Mouse (Mus musculus) stomach, embryonic 14.5 days (tissue): Measurements from ENCODE around the gene Wdr90. TPM values are rescaled to one million over a fixed set of nuclear protein-coding genes. Genes with fewer than 3 reads are reported as not detected.

Experiments
- ATAC-seq: fragments of 200-750 bp; cut with Nextera tagmentation; 2 replicates; pipeline ENCODE4 v1.8.0; 2017; ENCODE audit warnings: low read depth, moderate TSS enrichment; ENCODE audit not compliant: insufficient number of reproducible peaks, insufficient read depth, low FRiP score
- H3K27ac ChIP-seq: fragments of 300-500 bp; sonication (generic); 2 replicates; pipeline ENCODE4 v1.5.1; 2014; ENCODE audit warnings: mild to moderate bottlenecking, low read length, moderate library complexity, mixed read lengths
- H3K27me3 ChIP-seq: fragments of 300-500 bp; sonication (generic); 2 replicates; pipeline ENCODE4 v1.6.1; 2014; ENCODE audit warnings: low read length, control low read depth, mixed read lengths; ENCODE audit not compliant: control insufficient read depth, insufficient read depth
- H3K36me3 ChIP-seq: fragments of 300-500 bp; sonication (generic); 2 replicates; pipeline ENCODE4 v1.6.1; 2014; ENCODE audit warnings: mild to moderate bottlenecking, control low read depth, low read length, moderate library complexity, mixed read lengths; ENCODE audit not compliant: control insufficient read depth, insufficient read depth
- H3K4me1 ChIP-seq: fragments of 300-500 bp; sonication (generic); 2 replicates; pipeline ENCODE4 v1.6.1; 2014; ENCODE audit warnings: low read length, control low read depth, mixed read lengths; ENCODE audit not compliant: control insufficient read depth, insufficient read depth
- H3K4me2 ChIP-seq: fragments of 300-500 bp; sonication (generic); replicated peaks from 2 replicates; pipeline ENCODE4 v1.6.1; 2014; ENCODE audit warnings: low read depth, low read length, control low read depth
- H3K4me3 ChIP-seq: fragments of 300-500 bp; sonication (generic); 2 replicates; pipeline ENCODE4 v1.5.1; 2014; ENCODE audit warnings: low read depth, low read length, control low read depth
- H3K9ac ChIP-seq: fragments of 300-500 bp; sonication (generic); replicated peaks from 2 replicates; pipeline ENCODE4 v1.6.1; 2014; ENCODE audit warnings: low read depth, mild to moderate bottlenecking, control low read depth, low read length, moderate library complexity, mixed read lengths
- H3K9me3 ChIP-seq: fragments of 300-500 bp; sonication (generic); 2 replicates; pipeline ENCODE4 v1.6.1; 2016; ENCODE audit warnings: low read depth, low read length, control low read depth; ENCODE audit not compliant: control insufficient read depth
- WGBS: fragments of 180-500 bp; shearing (Covaris S2); extraction: QIAGEN DNeasy Blood & Tissue Kit; methylation state at CpG from one replicate; pipeline ENCODE4 v1.1.7; 2014; 5-methylcytosine and 5-hydroxymethylcytosine counted together
- polyA plus RNA-seq: library from polyadenylated mRNA; unstranded; fragments of >200 nt; fragmentation: Nextera tagmentation; extraction: Ambion mirVana; gene quantifications from 2 replicates; pipeline ENCODE4 v1.2.1, GENCODE M21; 2014

The Wdr90 gene
- polyA plus RNA-seq, 1 experiment from 2014 or later = 22.5 TPM

- Histone ChIP-seq H3K9ac (no peak overlapping the region), H3K4me1 (no peaks in the 10 kb centered on the region), H3K4me3 (no peak overlapping the region), H3K9me3 (no peaks in the 10 kb centered on the region), H3K27ac (no peak overlapping the region), H3K27me3 (no peaks in the 10 kb centered on the region), H3K36me3 (peaks cover 25% of the 10 kb centered on the region), H3K4me2 (no peak overlapping the region)
- 85% methylated on average over 10 of the region's 10 CpGs for WGBS
- ATAC-seq = no peak
Measured at GRCm38 (mm10) chr17:25887467-25887866, 26.2 kb upstream of the Wdr90 start.

DNA sequence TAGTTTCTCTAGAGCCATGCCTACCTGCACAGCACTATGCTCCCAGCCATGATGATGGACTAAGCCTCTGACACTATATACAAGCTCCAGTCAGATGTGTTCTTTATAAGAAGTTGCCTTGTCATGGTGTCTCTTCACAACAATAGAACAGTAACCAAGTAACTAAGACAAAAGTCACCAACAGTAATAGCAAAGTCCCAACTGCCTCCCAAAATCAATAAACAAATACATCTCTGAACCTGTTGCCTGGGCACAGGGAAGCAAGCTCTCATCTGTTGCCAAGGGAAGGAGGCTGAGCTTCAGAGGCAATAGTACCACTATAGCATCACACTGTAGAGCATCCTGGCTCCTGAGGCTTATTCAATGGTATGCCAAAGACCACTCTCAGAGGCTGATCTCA lies 25.5 kb upstream of the Wdr90 start:
- no peaks in the 10 kb centered on the region for H3K27me3 ChIP-seq
- no peak overlapping the region for H3K4me2 ChIP-seq
- no peak overlapping the region for H3K27ac ChIP-seq
- no peak for ATAC-seq
- H3K9me3 ChIP-seq = no peaks in the 10 kb centered on the region
- H3K4me1 ChIP-seq = no peaks in the 10 kb centered on the region
- no peak overlapping the region for H3K9ac ChIP-seq
- H3K4me3 ChIP-seq = no peak overlapping the region
- peaks cover 26% of the 10 kb centered on the region for H3K36me3 ChIP-seq

GRCm38 (mm10) chr17:25885636-25886035 lies 24.3 kb upstream of the Wdr90 start:
- no peak overlapping the region for H3K9ac ChIP-seq
- ATAC-seq = no peak

DNA sequence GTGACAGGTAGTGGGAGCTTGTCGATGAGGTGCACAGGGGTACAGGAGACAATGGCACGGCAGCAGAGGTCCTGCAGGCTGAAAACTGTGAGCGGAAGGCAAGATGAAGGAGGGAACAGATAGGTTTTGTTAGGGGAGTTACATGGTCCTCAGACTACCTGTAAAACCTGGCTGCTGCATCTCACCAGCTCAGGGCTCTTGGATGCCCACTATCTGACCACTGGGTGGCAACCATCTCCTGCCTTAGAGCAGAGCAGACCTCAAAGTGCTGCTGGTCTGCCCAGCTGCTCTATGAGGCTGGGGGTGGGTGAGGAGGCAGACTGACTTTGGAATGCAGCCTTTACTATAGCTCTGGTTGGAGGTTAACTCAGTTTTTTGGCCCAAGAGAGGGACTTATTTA lies 22.5 kb upstream of the Wdr90 start:
- no peaks in the 10 kb centered on the region for H3K27me3 ChIP-seq
- H3K9ac ChIP-seq = no peak overlapping the region
- no peak overlapping the region for H3K4me2 ChIP-seq
- no peaks in the 10 kb centered on the region for H3K9me3 ChIP-seq
- H3K4me3 ChIP-seq = no peak overlapping the region
- no peaks in the 10 kb centered on the region for H3K4me1 ChIP-seq
- peaks cover 27% of the 10 kb centered on the region for H3K36me3 ChIP-seq
- no peak overlapping the region for H3K27ac ChIP-seq
- ATAC-seq = no peak
- 98% methylated on average over 3 of the region's 3 CpGs for WGBS

More at GRCm38 (mm10) chr17:25885636-25886035, 24.3 kb upstream of the Wdr90 start:
- Histone ChIP-seq H3K27ac (no peak overlapping the region), H3K4me3 (no peak overlapping the region), H3K36me3 (peaks cover 32% of the 10 kb centered on the region), H3K27me3 (no peaks in the 10 kb centered on the region), H3K9me3 (no peaks in the 10 kb centered on the region), H3K4me2 (no peak overlapping the region), H3K4me1 (no peaks in the 10 kb centered on the region)
- 62% methylated on average over 4 of the region's 4 CpGs for WGBS

DNA sequence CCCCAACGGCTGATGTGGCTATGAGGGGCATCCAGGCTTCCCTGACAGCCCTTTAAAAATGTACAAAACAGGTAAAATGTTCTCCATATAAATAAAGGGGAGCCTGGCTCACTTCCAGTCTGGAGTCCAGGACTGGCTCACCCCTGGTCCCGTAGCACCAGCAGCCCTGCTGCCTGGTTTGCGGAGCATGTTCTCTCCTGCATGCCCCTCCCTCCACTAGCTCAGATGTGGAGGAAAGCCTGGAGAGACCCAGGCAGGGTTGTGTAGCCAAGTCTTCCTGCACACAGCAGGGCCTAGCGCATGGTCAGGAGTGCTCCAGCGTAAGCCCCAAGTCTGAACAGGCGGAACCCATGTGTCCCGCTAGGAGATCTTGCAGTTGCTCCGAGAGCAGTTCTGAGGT lies 22.0 kb upstream of the Wdr90 start:
- Histone ChIP-seq H3K9ac (no peak overlapping the region), H3K9me3 (no peaks in the 10 kb centered on the region), H3K4me2 (no peak overlapping the region), H3K27me3 (no peaks in the 10 kb centered on the region), H3K4me1 (no peaks in the 10 kb centered on the region), H3K27ac (no peak overlapping the region), H3K4me3 (no peak overlapping the region), H3K36me3 (peaks cover 33% of the 10 kb centered on the region)
- ATAC-seq = no peak
- 84% methylated on average over 8 of the region's 8 CpGs for WGBS

GRCm38 (mm10) chr17:25882306-25882705 lies 21.0 kb upstream of the Wdr90 start:
- no peak for ATAC-seq
- Histone ChIP-seq H3K4me3 (no peak overlapping the region), H3K36me3 (peaks cover 36% of the 10 kb centered on the region), H3K4me1 (no peaks in the 10 kb centered on the region), H3K27ac (no peak overlapping the region), H3K4me2 (no peak overlapping the region), H3K9me3 (no peaks in the 10 kb centered on the region), H3K9ac (no peak overlapping the region), H3K27me3 (no peaks in the 10 kb centered on the region)
- WGBS = 46% methylated on average over 5 of the region's 5 CpGs

GRCm38 (mm10) chr17:25881691-25882090 lies 20.4 kb upstream of the Wdr90 start:
- peaks cover 36% of the 10 kb centered on the region for H3K36me3 ChIP-seq
- no peak for ATAC-seq
- WGBS = 31% methylated on average over 4 of the region's 4 CpGs
- no peaks in the 10 kb centered on the region for H3K27me3 ChIP-seq
- no peak overlapping the region for H3K9ac ChIP-seq
- no peaks in the 10 kb centered on the region for H3K4me1 ChIP-seq
- H3K4me2 ChIP-seq = no peak overlapping the region
- H3K27ac ChIP-seq = no peak overlapping the region
- no peak overlapping the region for H3K4me3 ChIP-seq
- H3K9me3 ChIP-seq = no peaks in the 10 kb centered on the region

DNA sequence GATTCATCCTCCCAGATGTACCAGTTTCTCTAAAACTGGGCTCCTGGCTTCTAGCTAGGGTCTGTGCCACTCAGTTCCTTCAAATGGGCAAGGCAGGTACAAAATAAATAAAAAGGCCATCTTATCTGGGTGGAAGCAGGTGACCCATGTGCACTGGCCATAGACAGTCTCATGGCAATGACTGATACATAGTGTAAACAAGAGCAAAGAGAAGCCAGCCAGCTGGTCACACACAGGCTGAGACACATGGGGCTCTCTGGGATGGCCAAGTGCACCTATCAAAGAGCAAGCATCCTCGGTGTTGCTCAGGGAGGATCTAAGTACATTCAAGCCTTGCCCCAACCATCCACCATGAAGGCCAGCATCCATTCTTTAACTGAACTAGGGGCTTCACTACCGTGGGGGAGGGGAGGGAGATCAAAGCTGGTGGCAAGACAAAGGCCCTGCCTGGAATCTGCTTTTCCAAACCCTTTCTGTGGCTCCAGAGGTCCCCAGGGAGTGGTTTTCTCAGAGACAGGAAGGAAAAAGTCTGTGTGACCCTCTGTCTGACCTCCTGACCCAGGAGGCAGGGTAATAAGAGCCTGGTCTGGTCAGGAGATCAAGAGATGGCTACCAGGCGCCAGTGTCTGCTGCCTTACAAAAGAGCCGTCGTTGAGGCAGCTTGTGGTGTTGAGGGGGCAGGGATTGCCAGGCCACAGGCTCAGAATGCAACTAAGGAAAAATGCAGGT lies 19.8 kb upstream of the Wdr90 start:
- Histone ChIP-seq H3K9ac (no peak overlapping the region), H3K9me3 (no peaks in the 10 kb centered on the region), H3K27me3 (no peaks in the 10 kb centered on the region), H3K4me3 (no peak overlapping the region), H3K27ac (no peak overlapping the region), H3K36me3 (peaks cover 36% of the 10 kb centered on the region), H3K4me1 (peaks cover 6% of the 10 kb centered on the region; the same call in 1 of the 2 replicates), H3K4me2 (no peak overlapping the region)
- WGBS = 15% methylated on average over 5 of the region's 5 CpGs
- ATAC-seq = no peak
